Mouse (Mus musculus) forebrain, embryonic 14.5 days (tissue): ENCODE measurements around the gene Tacc2. TPM values are rescaled to one million over a fixed set of nuclear protein-coding genes. Genes with fewer than 3 reads are reported as not detected.
A peak's percentile ranks its signal among the peaks of the same experiment; 100 is the strongest.

Experiments used
- ATAC-seq: fragments of 200-750 bp; cut with Nextera tagmentation; 2 replicates; pipeline ENCODE4 v1.8.0; 2017; ENCODE audit warnings: mild to moderate bottlenecking, moderate library complexity
- DNase-seq: peaks from one replicate; pipeline ENCODE4 v3.0.0-alpha.2; 2015; ENCODE audit warnings: low spot score
- H3K27ac ChIP-seq: fragments of 300-500 bp; sonication (generic); 2 replicates; pipeline ENCODE4 v1.5.1; 2014; ENCODE audit warnings: low read depth, mild to moderate bottlenecking, control low read depth, low read length, moderate library complexity
- H3K27me3 ChIP-seq: fragments of 300-500 bp; sonication (generic); replicated peaks from 2 replicates; pipeline ENCODE4 v1.6.1; 2014; ENCODE audit warnings: low read length, control low read depth, mixed read lengths; ENCODE audit not compliant: control insufficient read depth, insufficient read depth
- H3K36me3 ChIP-seq: fragments of 300-500 bp; sonication (generic); 2 replicates; pipeline ENCODE4 v1.6.1; 2014; ENCODE audit warnings: low read length, control low read depth; ENCODE audit not compliant: control insufficient read depth, insufficient read depth
- H3K4me1 ChIP-seq: fragments of 300-500 bp; sonication (generic); 2 replicates; pipeline ENCODE4 v1.6.1; 2014; ENCODE audit warnings: antibody characterized with exemption, low read length, control low read depth; ENCODE audit not compliant: control insufficient read depth, insufficient read depth
- H3K4me2 ChIP-seq: fragments of 300-500 bp; sonication (generic); 2 replicates; pipeline ENCODE4 v1.6.1; 2014; ENCODE audit warnings: mild to moderate bottlenecking, control low read depth, low read length
- H3K4me3 ChIP-seq: fragments of 300-500 bp; sonication (generic); 2 replicates; pipeline ENCODE4 v1.5.1; 2014; ENCODE audit warnings: low read depth, low read length, control low read depth
- H3K9ac ChIP-seq: fragments of 300-500 bp; sonication (generic); 2 replicates; pipeline ENCODE4 v1.6.1; 2014; ENCODE audit warnings: mild to moderate bottlenecking, low read length, control low read depth, moderate library complexity
- H3K9me3 ChIP-seq: fragments of 300-500 bp; sonication (generic); replicated peaks from 2 replicates; pipeline ENCODE4 v1.6.1; 2016; ENCODE audit warnings: low read length, control low read depth, mixed read lengths; ENCODE audit not compliant: control insufficient read depth
- WGBS: fragments of 180-500 bp; shearing (Covaris S2); extraction: QIAGEN DNeasy Blood & Tissue Kit; methylation state at CpG from one replicate; pipeline ENCODE4 v1.1.7; 2014; 5-methylcytosine and 5-hydroxymethylcytosine counted together
- polyA plus RNA-seq: library from polyadenylated mRNA; unstranded; fragments of >200 nt; fragmentation: Nextera tagmentation; extraction: Ambion mirVana; gene quantifications from 2 replicates; pipeline ENCODE4 v1.2.1, GENCODE M21; 2014

Tacc2 gene
- polyA plus RNA-seq, 1 experiment from 2014 or later, result 40.2 TPM

GRCm38 (mm10) chr7:130645994-130646761 lies 68.9 kb downstream of the Tacc2 start:
- Histone ChIP-seq H3K4me1 (0 out of 2 replicates have a peak, but pooled peaks cover 3% of the 10 kb centered on the region), H3K4me3 (peak overlapping the region; percentile 47), H3K9ac (peak overlapping the region; percentile 62), H3K27ac (peak overlapping the region; percentile 44; the same call in 1 of the 2 replicates), H3K36me3 (no peaks in the 10 kb centered on the region), H3K9me3 (no peaks in the 10 kb centered on the region), H3K4me2 (peak overlapping the region; percentile 99), H3K27me3 (no peaks in the 10 kb centered on the region)
- DNase-seq, result peak; percentile 63
- WGBS, result under 1% methylated on average over 53 of the region's 55 CpGs
- ATAC-seq, result peak; percentile 86

- no peaks in the 10 kb centered on the region for H3K36me3 ChIP-seq
- peak overlapping the region; percentile 99 for H3K4me2 ChIP-seq
- H3K4me1 ChIP-seq, result 0 out of 2 replicates have a peak, but pooled peaks cover 3% of the 10 kb centered on the region
- peak overlapping the region; percentile 44; the same call in 1 of the 2 replicates for H3K27ac ChIP-seq
- no peaks in the 10 kb centered on the region for H3K9me3 ChIP-seq
- H3K27me3 ChIP-seq, result no peaks in the 10 kb centered on the region
- H3K9ac ChIP-seq, result peak overlapping the region; percentile 62
- peak; percentile 72 for DNase-seq
- ATAC-seq, result peak; percentile 77
- H3K4me3 ChIP-seq, result peak overlapping the region; percentile 47
- WGBS, result under 1% methylated on average over 18 of the region's 18 CpGs
Observed at GRCm38 (mm10) chr7:130646762-130647139, 69.5 kb downstream of the Tacc2 start.

GRCm38 (mm10) chr7:130648061-130648460 lies 70.8 kb downstream of the Tacc2 start:
- Histone ChIP-seq H3K4me3 (no peak overlapping the region), H3K36me3 (no peaks in the 10 kb centered on the region), H3K27me3 (no peaks in the 10 kb centered on the region), H3K9ac (no peak overlapping the region), H3K4me1 (peaks cover 3% of the 10 kb centered on the region; the same call in 1 of the 2 replicates), H3K9me3 (no peaks in the 10 kb centered on the region), H3K4me2 (no peak overlapping the region), H3K27ac (no peak overlapping the region)
- WGBS, result 79% methylated on average over 4 of the region's 4 CpGs
- no peak for ATAC-seq
- no peak for DNase-seq

- H3K4me2 ChIP-seq, result no peak overlapping the region
- no peak for DNase-seq
- no peak overlapping the region for H3K9ac ChIP-seq
- no peak overlapping the region for H3K27ac ChIP-seq
- ATAC-seq, result no peak
- H3K4me3 ChIP-seq, result no peak overlapping the region
- H3K4me1 ChIP-seq, result peaks cover 9% of the 10 kb centered on the region
- no peaks in the 10 kb centered on the region for H3K36me3 ChIP-seq
- H3K9me3 ChIP-seq, result no peaks in the 10 kb centered on the region
- H3K27me3 ChIP-seq, result no peaks in the 10 kb centered on the region
- 11% methylated on average over 7 of the region's 7 CpGs for WGBS
Observed at GRCm38 (mm10) chr7:130649257-130649656, 72.0 kb downstream of the Tacc2 start.

GRCm38 (mm10) chr7:130650621-130651020 lies 73.4 kb downstream of the Tacc2 start:
- Histone ChIP-seq H3K27me3 (no peaks in the 10 kb centered on the region), H3K4me3 (no peak overlapping the region), H3K4me1 (peaks cover 9% of the 10 kb centered on the region), H3K9ac (no peak overlapping the region), H3K4me2 (no peak overlapping the region), H3K27ac (no peak overlapping the region), H3K9me3 (no peaks in the 10 kb centered on the region), H3K36me3 (no peaks in the 10 kb centered on the region)
- no peak for ATAC-seq
- 94% methylated on average over 5 of the region's 5 CpGs for WGBS
- no peak for DNase-seq

- no peak overlapping the region for H3K4me2 ChIP-seq
- no peaks in the 10 kb centered on the region for H3K27me3 ChIP-seq
- H3K4me3 ChIP-seq, result no peak overlapping the region
- no peaks in the 10 kb centered on the region for H3K36me3 ChIP-seq
- DNase-seq (no peak), ATAC-seq (no peak)
- 43% methylated on average over 6 of the region's 6 CpGs for WGBS
- H3K9ac ChIP-seq, result no peak overlapping the region
- no peak overlapping the region for H3K27ac ChIP-seq
- no peaks in the 10 kb centered on the region for H3K9me3 ChIP-seq
- H3K4me1 ChIP-seq, result peaks cover 6% of the 10 kb centered on the region
Observed at GRCm38 (mm10) chr7:130653036-130653555, 75.9 kb downstream of the Tacc2 start.

GRCm38 (mm10) chr7:130654562-130654961 lies 77.3 kb downstream of the Tacc2 start:
- H3K4me2 ChIP-seq, result no peak overlapping the region
- WGBS, result 82% methylated on average over 2 of the region's 2 CpGs
- H3K4me1 ChIP-seq, result peaks cover 6% of the 10 kb centered on the region
- no peak overlapping the region for H3K9ac ChIP-seq
- H3K9me3 ChIP-seq, result no peaks in the 10 kb centered on the region
- no peaks in the 10 kb centered on the region for H3K36me3 ChIP-seq
- H3K4me3 ChIP-seq, result no peak overlapping the region
- no peak overlapping the region for H3K27ac ChIP-seq
- H3K27me3 ChIP-seq, result no peaks in the 10 kb centered on the region
- no peak for DNase-seq
- no peak for ATAC-seq

GRCm38 (mm10) chr7:130656965-130657364 lies 79.7 kb downstream of the Tacc2 start:
- no peak overlapping the region for H3K4me2 ChIP-seq
- 94% methylated on average over 8 of the region's 8 CpGs for WGBS
- no peaks in the 10 kb centered on the region for H3K27me3 ChIP-seq
- no peak overlapping the region for H3K4me3 ChIP-seq
- no peaks in the 10 kb centered on the region for H3K9me3 ChIP-seq
- H3K4me1 ChIP-seq, result peaks cover 6% of the 10 kb centered on the region
- DNase-seq (no peak), ATAC-seq (no peak)
- H3K27ac ChIP-seq, result no peak overlapping the region
- no peak overlapping the region for H3K9ac ChIP-seq
- no peaks in the 10 kb centered on the region for H3K36me3 ChIP-seq

GRCm38 (mm10) chr7:130657751-130658150 lies 80.5 kb downstream of the Tacc2 start:
- Histone ChIP-seq H3K9me3 (no peaks in the 10 kb centered on the region), H3K27me3 (no peaks in the 10 kb centered on the region), H3K4me2 (no peak overlapping the region), H3K36me3 (no peaks in the 10 kb centered on the region), H3K27ac (no peak overlapping the region), H3K4me1 (peaks cover 6% of the 10 kb centered on the region), H3K4me3 (no peak overlapping the region), H3K9ac (no peak overlapping the region)
- DNase-seq (no peak), ATAC-seq (no peak)
- WGBS, result 90% methylated on average over 13 of the region's 13 CpGs
